Mouse (Mus musculus) frontal cortex, adult (tissue): ENCODE measurements at regions not wholly inside any gene's neighbourhood (a gene's known extent, or its start where the extent isn't known, plus 50 kb on each side); places are given as distances from the start of the nearest gene placed in this dataset.

Experiments used
- ATAC-seq: cut with Nextera tagmentation; 2 replicates; pipeline ENCODE4 v1.9.2; 2017; ENCODE audit warnings: mild to moderate bottlenecking, moderate library complexity, mixed read lengths; ENCODE audit not compliant: low TSS enrichment

GRCm38 (mm10) chr8:101815121-101815520 lies 970.3 kb downstream of the Cdh11 start:
- peak; percentile 83 for ATAC-seq

- ATAC-seq = peak; percentile 91
These were observed 981.9 kb downstream of the Cdh11 start for GRCm38 (mm10) chr8:101803561-101803960.

- ATAC-seq = no peak
These were observed 983.3 kb downstream of the Cdh11 start for GRCm38 (mm10) chr8:101802119-101802518.

- peak; percentile 89 for ATAC-seq
These were observed 994.7 kb downstream of the Cdh11 start for GRCm38 (mm10) chr8:101790785-101791184.

- ATAC-seq = no peak
These were observed 998.6 kb downstream of the Cdh11 start for GRCm38 (mm10) chr8:101786876-101787275.

- no peak for ATAC-seq
These were observed 1002.9 kb downstream of the Cdh11 start for GRCm38 (mm10) chr8:101782556-101782955.

- ATAC-seq = peak; percentile 72
These were observed 1003.5 kb downstream of the Cdh11 start for GRCm38 (mm10) chr8:101781942-101782341.

GRCm38 (mm10) chr8:101779966-101780365 lies 1005.5 kb downstream of the Cdh11 start:
- ATAC-seq = peak; percentile 83

- peak; percentile 81 for ATAC-seq
These were observed 1017.9 kb downstream of the Cdh11 start for GRCm38 (mm10) chr8:101767588-101767987.
